Mouse (Mus musculus): ENCODE data around the gene Chchd1. TPM values are rescaled to one million over a fixed set of nuclear protein-coding genes. Genes with fewer than 3 reads are reported as not detected.
A peak's percentile ranks its signal among the peaks of the same experiment; 100 is the strongest.
"Not testable (repeated sequence)": the region's sequence is repeated elsewhere in the genome, so short reads cannot be mapped to it uniquely, and the experiment has no call there.

Chchd1 gene
- polyA plus RNA-seq, 1 experiment, result 13.9 TPM

GRCm38 (mm10) chr14:20695761-20696520 is 6.9 kb upstream of the Chchd1 start:
- WGBS, result 14% methylated on average over 27 of the region's 27 CpGs
- peak overlapping the region; percentile 39; the same call in 1 of the 2 replicates for H3K27ac ChIP-seq (ENCODE audit: insufficient read depth, low read depth, low read length)
- H3K4me3 ChIP-seq (ENCODE audit: low read depth, low read length), result peak overlapping the region; percentile 82
- TF ChIP-seq POLR2A (IDR thresholded peaks at IDR 0.05; ENCODE audit: low read depth, low read length), result 0 out of 2 replicates have a peak, but pooled peaks have one; percentile 2
- TF ChIP-seq CTCF (IDR thresholded peaks at IDR 0.05; ENCODE audit: extremely low read depth, insufficient read length, insufficient replicate concordance, low read depth, low read length), result no peak
- no peaks in the 10 kb centered on the region for H3K27me3 ChIP-seq (ENCODE audit: control insufficient read depth, insufficient read depth, low read length)
- peaks cover 11% of the 10 kb centered on the region for H3K4me1 ChIP-seq (ENCODE audit: control insufficient read depth, insufficient read depth, insufficient read length, low read length)
- H3K36me3 ChIP-seq (ENCODE audit: control insufficient read depth, insufficient read depth, low read length), result peaks cover 29% of the 10 kb centered on the region

GRCm38 (mm10) chr14:20696986-20697385 is 5.8 kb upstream of the Chchd1 start:
- 27% methylated on average over 1 of the region's 1 CpGs for WGBS
- H3K4me3 ChIP-seq (ENCODE audit: low read depth, low read length), result no peak overlapping the region
- H3K27ac ChIP-seq (ENCODE audit: insufficient read depth, low read depth, low read length), result no peak overlapping the region
- H3K4me1 ChIP-seq (ENCODE audit: control insufficient read depth, insufficient read depth, insufficient read length, low read length), result peaks cover 11% of the 10 kb centered on the region
- TF ChIP-seq POLR2A (IDR thresholded peaks at IDR 0.05; ENCODE audit: low read depth, low read length) (no peak), CTCF (IDR thresholded peaks at IDR 0.05; ENCODE audit: extremely low read depth, insufficient read length, insufficient replicate concordance, low read depth, low read length) (peak; percentile 33; the same call in 1 of the 2 replicates)
- peaks cover 19% of the 10 kb centered on the region for H3K36me3 ChIP-seq (ENCODE audit: control insufficient read depth, insufficient read depth, low read length)
- no peaks in the 10 kb centered on the region for H3K27me3 ChIP-seq (ENCODE audit: control insufficient read depth, insufficient read depth, low read length)

GRCm38 (mm10) chr14:20698515-20698914 is 4.3 kb upstream of the Chchd1 start:
- Histone ChIP-seq H3K4me3 (ENCODE audit: low read depth, low read length) (no peak overlapping the region), H3K27me3 (ENCODE audit: control insufficient read depth, insufficient read depth, low read length) (no peaks in the 10 kb centered on the region), H3K27ac (ENCODE audit: insufficient read depth, low read depth, low read length) (no peak overlapping the region), H3K36me3 (ENCODE audit: control insufficient read depth, insufficient read depth, low read length) (peaks cover 8% of the 10 kb centered on the region), H3K4me1 (ENCODE audit: control insufficient read depth, insufficient read depth, insufficient read length, low read length) (peaks cover 11% of the 10 kb centered on the region)
- 67% methylated on average over 2 of the region's 2 CpGs for WGBS
- TF ChIP-seq CTCF (IDR thresholded peaks at IDR 0.05; ENCODE audit: extremely low read depth, insufficient read length, insufficient replicate concordance, low read depth, low read length) (no peak), POLR2A (IDR thresholded peaks at IDR 0.05; ENCODE audit: low read depth, low read length) (no peak)

GRCm38 (mm10) chr14:20700362-20700761 is 2.4 kb upstream of the Chchd1 start:
- H3K4me1 ChIP-seq (ENCODE audit: control insufficient read depth, insufficient read depth, insufficient read length, low read length), result peaks cover 11% of the 10 kb centered on the region
- WGBS, result 67% methylated on average over 3 of the region's 3 CpGs
- H3K27me3 ChIP-seq (ENCODE audit: control insufficient read depth, insufficient read depth, low read length), result no peaks in the 10 kb centered on the region
- TF ChIP-seq POLR2A (IDR thresholded peaks at IDR 0.05; ENCODE audit: low read depth, low read length) (no peak), CTCF (IDR thresholded peaks at IDR 0.05; ENCODE audit: extremely low read depth, insufficient read length, insufficient replicate concordance, low read depth, low read length) (no peak)
- H3K27ac ChIP-seq (ENCODE audit: insufficient read depth, low read depth, low read length), result no peak overlapping the region
- no peaks in the 10 kb centered on the region; the same call in 1 of the 2 replicates for H3K36me3 ChIP-seq (ENCODE audit: control insufficient read depth, insufficient read depth, low read length)
- no peak overlapping the region for H3K4me3 ChIP-seq (ENCODE audit: low read depth, low read length)

- Histone ChIP-seq H3K4me1 (ENCODE audit: control insufficient read depth, insufficient read depth, insufficient read length, low read length) (peaks cover 2% of the 10 kb centered on the region; the same call in 1 of the 2 replicates), H3K27me3 (ENCODE audit: control insufficient read depth, insufficient read depth, low read length) (no peaks in the 10 kb centered on the region), H3K36me3 (ENCODE audit: control insufficient read depth, insufficient read depth, low read length) (no peaks in the 10 kb centered on the region; the same call in 1 of the 2 replicates), H3K4me3 (ENCODE audit: low read depth, low read length) (no peak overlapping the region), H3K27ac (ENCODE audit: insufficient read depth, low read depth, low read length) (no peak overlapping the region)
- WGBS, result 52% methylated on average over 8 of the region's 8 CpGs
- no peak for TF ChIP-seq CTCF (IDR thresholded peaks at IDR 0.05; ENCODE audit: extremely low read depth, insufficient read length, insufficient replicate concordance, low read depth, low read length)
- no peak for TF ChIP-seq POLR2A (IDR thresholded peaks at IDR 0.05; ENCODE audit: low read depth, low read length)
Observed at GRCm38 (mm10) chr14:20701554-20701953, 1.3 kb upstream of the Chchd1 start.

- peak overlapping the region; percentile 72 for H3K27ac ChIP-seq (ENCODE audit: insufficient read depth, low read depth, low read length)
- H3K27me3 ChIP-seq (ENCODE audit: control insufficient read depth, insufficient read depth, low read length), result no peaks in the 10 kb centered on the region
- no peaks in the 10 kb centered on the region; the same call in 1 of the 2 replicates for H3K36me3 ChIP-seq (ENCODE audit: control insufficient read depth, insufficient read depth, low read length)
- 4% methylated on average over 15 of the region's 15 CpGs for WGBS
- peak overlapping the region; percentile 96 for H3K4me3 ChIP-seq (ENCODE audit: low read depth, low read length)
- 0 out of 2 replicates have a peak, but pooled peaks cover 2% of the 10 kb centered on the region for H3K4me1 ChIP-seq (ENCODE audit: control insufficient read depth, insufficient read depth, insufficient read length, low read length)
- TF ChIP-seq CTCF (IDR thresholded peaks at IDR 0.05; ENCODE audit: extremely low read depth, insufficient read length, insufficient replicate concordance, low read depth, low read length), result no peak
- TF ChIP-seq POLR2A (IDR thresholded peaks at IDR 0.05; ENCODE audit: low read depth, low read length), result no peak
Observed at GRCm38 (mm10) chr14:20702096-20702740, 588 bp upstream of the Chchd1 start.

GRCm38 (mm10) chr14:20703461-20703860 is 655 bp downstream of the Chchd1 start:
- not testable (repeated sequence) for H3K27ac ChIP-seq (ENCODE audit: insufficient read depth, low read depth, low read length); H3K4me1 ChIP-seq (ENCODE audit: control insufficient read depth, insufficient read depth, insufficient read length, low read length); H3K27me3 ChIP-seq (ENCODE audit: control insufficient read depth, insufficient read depth, low read length); H3K36me3 ChIP-seq (ENCODE audit: control insufficient read depth, insufficient read depth, low read length)
- peak overlapping the region; percentile 96 for H3K4me3 ChIP-seq (ENCODE audit: low read depth, low read length)
- WGBS, result 4% methylated on average over 8 of the region's 8 CpGs
